Mouse (Mus musculus) G1E-ER4 (cell line): ENCODE measurements around the gene Mkrn1. TPM values are rescaled to one million over a fixed set of nuclear protein-coding genes. Genes with fewer than 3 reads are reported as not detected.

Experiments
- GATA1 ChIP-seq: IDR thresholded peaks from one replicate; pipeline ENCODE4 v1.8.0; 2012; ENCODE audit warnings: low read length, inconsistent platforms
- polyA plus RNA-seq: library from polyadenylated mRNA; stranded (reverse); fragments of >175 nt; gene quantifications from 2 replicates; pipeline ENCODE4 v1.2.3, GENCODE M21; 2012

The Mkrn1 gene
- 72.2 and 96.9 TPM in 2 replicates for polyA plus RNA-seq

- TF ChIP-seq GATA1, result no peak
Observed at GRCm38 (mm10) chr6:39419851-39420721, at the start of gene Mkrn1. Mkrn1 (minus strand) TSS chr6:39420462.

- TF ChIP-seq GATA1, result no peak
Observed at GRCm38 (mm10) chr6:39469427-39469826, 49.2 kb upstream of the Mkrn1 start.

GRCm38 (mm10) chr6:39462621-39463538 lies 42.6 kb upstream of the Mkrn1 start:
- TF ChIP-seq GATA1, result no peak

GRCm38 (mm10) chr6:39460040-39460439 lies 39.8 kb upstream of the Mkrn1 start:
- TF ChIP-seq GATA1, result no peak

- no peak for TF ChIP-seq GATA1
Observed at GRCm38 (mm10) chr6:39455339-39456160, 35.3 kb upstream of the Mkrn1 start.

- TF ChIP-seq GATA1, result no peak
Observed at GRCm38 (mm10) chr6:39454616-39455015, 34.4 kb upstream of the Mkrn1 start.

GRCm38 (mm10) chr6:39453564-39453963 lies 33.3 kb upstream of the Mkrn1 start:
- no peak for TF ChIP-seq GATA1

GRCm38 (mm10) chr6:39451033-39451432 lies 30.8 kb upstream of the Mkrn1 start:
- TF ChIP-seq GATA1, result no peak

GRCm38 (mm10) chr6:39450580-39450979 lies 30.3 kb upstream of the Mkrn1 start:
- TF ChIP-seq GATA1, result no peak

- no peak for TF ChIP-seq GATA1
Observed at GRCm38 (mm10) chr6:39447429-39448185, 27.3 kb upstream of the Mkrn1 start.

- TF ChIP-seq GATA1, result no peak
Observed at GRCm38 (mm10) chr6:39445801-39446572, 25.7 kb upstream of the Mkrn1 start.

- TF ChIP-seq GATA1, result no peak
Observed at GRCm38 (mm10) chr6:39442786-39443287, 22.6 kb upstream of the Mkrn1 start.

GRCm38 (mm10) chr6:39440207-39440606 lies 19.9 kb upstream of the Mkrn1 start:
- TF ChIP-seq GATA1, result no peak

- no peak for TF ChIP-seq GATA1
Observed at GRCm38 (mm10) chr6:39435875-39436274, 15.6 kb upstream of the Mkrn1 start.
